Mouse (Mus musculus): Measurements from ENCODE around the gene Gpc6. TPM values are rescaled to one million over a fixed set of nuclear protein-coding genes. Genes with fewer than 3 reads are reported as not detected.

Gpc6 gene
- total RNA-seq, 2 experiments from 2014 or later, result 27.4 to 32.7 TPM

GRCm38 (mm10) chr14:117034146-117034545, 109.0 kb downstream of the Gpc6 start:
- intact Hi-C loops (cut with DNase I), result no loop called here
- DNase-seq (ENCODE audit: extremely low spot score in 1 of 2, low spot score in 2 of 2), result no peak

- peak; percentile 5 to 17 for DNase-seq (ENCODE audit: extremely low spot score in 1 of 2, low spot score in 2 of 2)
- intact Hi-C loops (cut with DNase I), result no loop called here
Observed at GRCm38 (mm10) chr14:117041017-117041416, 115.9 kb downstream of the Gpc6 start.

- no peak for DNase-seq (ENCODE audit: extremely low spot score in 1 of 2, low spot score in 2 of 2)
- intact Hi-C loops (cut with DNase I), result no loop called here
Observed at GRCm38 (mm10) chr14:117048951-117049350, 123.8 kb downstream of the Gpc6 start.

- DNase-seq (ENCODE audit: extremely low spot score in 1 of 2, low spot score in 2 of 2), result no peak
- intact Hi-C loops (cut with DNase I), result no loop called here
Observed at GRCm38 (mm10) chr14:117050877-117051276, 125.8 kb downstream of the Gpc6 start.

GRCm38 (mm10) chr14:117053361-117053760, 128.2 kb downstream of the Gpc6 start:
- DNase-seq (ENCODE audit: extremely low spot score in 1 of 2, low spot score in 2 of 2), result no peak
- intact Hi-C loops (cut with DNase I), result no loop called here

GRCm38 (mm10) chr14:117055134-117055533, 130.0 kb downstream of the Gpc6 start:
- DNase-seq (ENCODE audit: extremely low spot score in 1 of 2, low spot score in 2 of 2), result no peak
- intact Hi-C loops (cut with DNase I), result no loop called here

GRCm38 (mm10) chr14:117061078-117061477, 136.0 kb downstream of the Gpc6 start:
- intact Hi-C loops (cut with DNase I), result no loop called here
- DNase-seq (ENCODE audit: extremely low spot score in 1 of 2, low spot score in 2 of 2), result no peak

GRCm38 (mm10) chr14:117061527-117061926, 136.4 kb downstream of the Gpc6 start:
- DNase-seq (ENCODE audit: extremely low spot score in 1 of 2, low spot score in 2 of 2), result no peak
- intact Hi-C loops (cut with DNase I), result no loop called here

GRCm38 (mm10) chr14:117068179-117068578, 143.1 kb downstream of the Gpc6 start:
- DNase-seq (ENCODE audit: extremely low spot score in 1 of 2, low spot score in 2 of 2), result no peak
- intact Hi-C loops (cut with DNase I), result no loop called here

GRCm38 (mm10) chr14:117070470-117071085, 145.5 kb downstream of the Gpc6 start:
- no peak for DNase-seq (ENCODE audit: extremely low spot score in 1 of 2, low spot score in 2 of 2)
- intact Hi-C loops (cut with DNase I), result no loop called here

GRCm38 (mm10) chr14:117093586-117093985, 168.5 kb downstream of the Gpc6 start:
- no peak for DNase-seq (ENCODE audit: extremely low spot score in 1 of 2, low spot score in 2 of 2)
- intact Hi-C loops (cut with DNase I), result no loop called here

- peak in 1 of 2 experiments; percentile 1 for DNase-seq (ENCODE audit: extremely low spot score in 1 of 2, low spot score in 2 of 2)
- intact Hi-C loops (cut with DNase I), result no loop called here
Observed at GRCm38 (mm10) chr14:117106900-117107299, 181.8 kb downstream of the Gpc6 start.

- no peak for DNase-seq (ENCODE audit: extremely low spot score in 1 of 2, low spot score in 2 of 2)
- intact Hi-C loops (cut with DNase I), result no loop called here
Observed at GRCm38 (mm10) chr14:117113153-117113552, 188.0 kb downstream of the Gpc6 start.

GRCm38 (mm10) chr14:117122036-117122435, 196.9 kb downstream of the Gpc6 start:
- intact Hi-C loops (cut with DNase I), result no loop called here
- DNase-seq (ENCODE audit: extremely low spot score in 1 of 2, low spot score in 2 of 2), result no peak

- intact Hi-C loops (cut with DNase I), result no loop called here
- DNase-seq (ENCODE audit: extremely low spot score in 1 of 2, low spot score in 2 of 2), result no peak
Observed at GRCm38 (mm10) chr14:117130334-117130733, 205.2 kb downstream of the Gpc6 start.

- intact Hi-C loops (cut with DNase I), result no loop called here
- no peak for DNase-seq (ENCODE audit: extremely low spot score in 1 of 2, low spot score in 2 of 2)
Observed at GRCm38 (mm10) chr14:117131324-117131723, 206.2 kb downstream of the Gpc6 start.

- DNase-seq (ENCODE audit: extremely low spot score in 1 of 2, low spot score in 2 of 2), result no peak
- intact Hi-C loops (cut with DNase I), result no loop called here
Observed at GRCm38 (mm10) chr14:117141077-117141848, 216.1 kb downstream of the Gpc6 start.

- DNase-seq (ENCODE audit: extremely low spot score in 1 of 2, low spot score in 2 of 2), result peak; percentile 36 to 51
- intact Hi-C loops (cut with DNase I), result no loop called here
Observed at GRCm38 (mm10) chr14:117146089-117146488, 221.0 kb downstream of the Gpc6 start.

- no peak for DNase-seq (ENCODE audit: extremely low spot score in 1 of 2, low spot score in 2 of 2)
- intact Hi-C loops (cut with DNase I), result no loop called here
Observed at GRCm38 (mm10) chr14:117146665-117147064, 221.6 kb downstream of the Gpc6 start.

GRCm38 (mm10) chr14:117151621-117152020, 226.5 kb downstream of the Gpc6 start:
- intact Hi-C loops (cut with DNase I), result no loop called here
- no peak for DNase-seq (ENCODE audit: extremely low spot score in 1 of 2, low spot score in 2 of 2)
